Mouse (Mus musculus): ENCODE results near the gene Cct2. TPM values are rescaled to one million over a fixed set of nuclear protein-coding genes. Genes with fewer than 3 reads are reported as not detected.
"Not testable (repeated sequence)": the region's sequence is repeated elsewhere in the genome, so short reads cannot be mapped to it uniquely, and the experiment has no call there.

Cct2 gene
- polyA plus RNA-seq, 1 experiment from 2014 or later: 235 TPM

GRCm38 (mm10) chr10:117049961-117050597 lies 13.5 kb downstream of the Cct2 start:
- no peak overlapping the region for H3K27ac ChIP-seq
- no peak overlapping the region for H3K4me2 ChIP-seq
- no peak for ATAC-seq (ENCODE audit: borderline replicate concordance, extremely low read depth, low FRiP score, low TSS enrichment)
- H3K4me1 ChIP-seq: peaks cover 17% of the 10 kb centered on the region
- H3K9ac ChIP-seq: no peak overlapping the region
- H3K27me3 ChIP-seq: 0 out of 2 replicates have a peak, but pooled peaks cover 10% of the 10 kb centered on the region
- no peak overlapping the region for H3K4me3 ChIP-seq
- H3K9me3 ChIP-seq: no peaks in the 10 kb centered on the region
- H3K36me3 ChIP-seq: peaks cover 60% of the 10 kb centered on the region
- WGBS: 65% methylated on average over 4 of the region's 4 CpGs

DNA sequence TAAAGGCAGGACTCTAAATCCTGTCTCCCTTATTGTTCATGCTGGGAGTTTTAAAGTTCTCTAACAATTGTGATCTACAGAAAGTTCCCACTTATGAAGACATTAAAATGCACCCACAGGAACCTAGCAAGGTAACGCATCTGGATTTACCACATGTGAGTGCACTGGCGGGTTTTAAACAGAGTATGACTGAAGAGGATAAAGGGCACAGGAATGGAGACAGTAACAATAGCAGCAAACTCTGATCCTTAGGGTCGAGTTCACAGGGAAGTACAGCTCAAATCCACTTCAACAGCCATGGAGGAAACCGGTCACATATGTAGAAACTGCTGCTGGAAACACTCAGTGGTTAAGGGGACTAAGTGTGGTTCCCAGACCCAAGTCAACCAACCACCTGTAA lies 14.4 kb downstream of the Cct2 start:
- H3K4me1 ChIP-seq: peaks cover 18% of the 10 kb centered on the region
- H3K9me3 ChIP-seq: no peaks in the 10 kb centered on the region
- no peak overlapping the region for H3K4me2 ChIP-seq
- no peak overlapping the region for H3K9ac ChIP-seq
- H3K27ac ChIP-seq: no peak overlapping the region
- H3K4me3 ChIP-seq: no peak overlapping the region
- 0 out of 2 replicates have a peak, but pooled peaks cover 10% of the 10 kb centered on the region for H3K27me3 ChIP-seq
- 83% methylated on average over 4 of the region's 4 CpGs for WGBS
- no peak for ATAC-seq (ENCODE audit: borderline replicate concordance, extremely low read depth, low FRiP score, low TSS enrichment)
- peaks cover 52% of the 10 kb centered on the region for H3K36me3 ChIP-seq

DNA sequence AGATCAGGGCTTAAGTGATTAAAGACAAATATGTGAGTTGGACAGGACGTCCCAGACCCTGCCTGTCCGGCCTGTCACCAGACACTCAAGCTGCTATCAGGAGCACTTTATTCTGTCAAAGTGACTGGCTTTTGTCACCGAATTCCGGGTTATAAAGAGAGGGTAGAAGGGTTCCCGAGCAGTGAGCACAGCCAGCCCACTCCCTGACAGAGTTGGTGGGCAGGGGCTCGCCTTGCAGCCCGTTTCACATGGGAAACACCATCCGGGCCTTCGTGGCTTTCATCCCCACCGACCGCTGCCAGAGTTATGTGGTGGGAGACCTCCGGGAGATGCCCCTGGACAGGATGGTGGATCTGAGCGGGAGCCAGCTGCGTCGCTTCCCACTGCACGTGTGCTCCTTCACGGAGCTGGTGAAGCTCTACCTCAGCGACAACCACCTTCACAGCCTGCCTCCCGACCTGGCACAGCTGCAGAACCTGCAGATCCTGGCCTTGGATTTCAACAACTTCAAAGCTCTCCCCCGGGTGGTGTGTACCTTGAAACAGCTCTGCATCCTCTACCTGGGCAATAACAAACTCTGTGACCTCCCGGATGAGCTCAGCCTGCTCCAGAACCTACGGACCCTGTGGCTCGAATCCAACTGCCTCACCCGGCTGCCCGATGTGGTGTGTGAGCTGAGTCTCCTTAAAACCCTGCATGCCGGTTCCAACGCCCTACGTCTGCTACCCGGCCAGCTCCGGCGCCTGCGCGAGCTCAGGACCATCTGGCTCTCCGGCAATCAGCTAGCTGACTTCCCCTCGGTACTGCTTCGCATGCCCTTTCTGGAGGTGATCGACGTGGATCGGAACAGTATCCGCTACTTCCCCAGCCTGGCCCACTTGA lies 18.2 kb downstream of the Cct2 start, which contains the start of gene Lrrc10:
Gene Lrrc10, plus strand, starts transcription at position 167 of the 882 bp plus-strand sequence.
- Histone ChIP-seq H3K4me1 (peaks cover 24% of the 10 kb centered on the region), H3K4me3 (peak within 1 kb of the TSS; percentile 16), H3K9ac (peak within 1 kb of the TSS; percentile 4), H3K9me3 (no peaks in the 10 kb centered on the region), H3K36me3 (peaks cover 15% of the 10 kb centered on the region), H3K27ac (no peak within 1 kb of the TSS), H3K4me2 (peak within 1 kb of the TSS; percentile 44), H3K27me3 (0 out of 2 replicates have a peak, but pooled peaks cover 10% of the 10 kb centered on the region)
- peak; percentile 33; the same call in 1 of the 2 replicates for ATAC-seq (ENCODE audit: borderline replicate concordance, extremely low read depth, low FRiP score, low TSS enrichment)
- 24% methylated on average over 40 of the region's 40 CpGs for WGBS

- Histone ChIP-seq H3K4me2 (peak overlapping the region; percentile 39), H3K27me3 (0 out of 2 replicates have a peak, but pooled peaks cover 10% of the 10 kb centered on the region), H3K4me1 (peaks cover 24% of the 10 kb centered on the region), H3K4me3 (0 out of 2 replicates have a peak overlapping the region, but pooled peaks have one; percentile 2)
- H3K27ac ChIP-seq, H3K36me3 ChIP-seq, H3K9me3 ChIP-seq, H3K9ac ChIP-seq: not testable (repeated sequence)
- peak; percentile 56; the same call in 1 of the 2 replicates for ATAC-seq (ENCODE audit: borderline replicate concordance, extremely low read depth, low FRiP score, low TSS enrichment)
- WGBS: 22% methylated on average over 16 of the region's 16 CpGs
Measured at GRCm38 (mm10) chr10:117043497-117044166, 20.0 kb downstream of the Cct2 start.

GRCm38 (mm10) chr10:117042295-117042694 lies 21.3 kb downstream of the Cct2 start:
- Histone ChIP-seq H3K27me3 (0 out of 2 replicates have a peak, but pooled peaks cover 10% of the 10 kb centered on the region), H3K4me1 (peaks cover 24% of the 10 kb centered on the region), H3K9me3 (no peaks in the 10 kb centered on the region), H3K36me3 (no peaks in the 10 kb centered on the region), H3K27ac (no peak overlapping the region), H3K9ac (no peak overlapping the region), H3K4me2 (peak overlapping the region; percentile 11; the same call in 1 of the 2 replicates), H3K4me3 (no peak overlapping the region)
- 42% methylated on average over 14 of the region's 14 CpGs for WGBS
- ATAC-seq (ENCODE audit: borderline replicate concordance, extremely low read depth, low FRiP score, low TSS enrichment): no peak

DNA sequence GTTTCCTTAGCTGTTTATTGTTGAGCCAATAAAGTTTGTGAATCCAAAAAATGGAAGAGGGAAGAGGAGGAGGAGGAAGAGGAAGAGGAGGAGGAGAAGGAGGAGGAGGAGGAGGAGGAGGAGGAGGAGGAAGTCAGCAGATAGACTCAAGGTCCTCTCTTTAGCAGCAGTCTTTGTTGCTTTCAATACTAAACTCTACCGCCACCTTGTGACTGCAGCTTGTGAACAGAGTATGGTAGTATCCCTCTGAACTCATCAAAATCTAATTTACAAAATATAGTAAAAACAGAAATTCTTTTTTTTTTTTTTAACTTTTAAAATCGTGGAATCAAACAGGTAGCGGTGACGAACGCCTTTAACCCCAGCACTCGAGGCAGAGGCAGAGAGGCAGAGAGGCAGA lies 23.3 kb downstream of the Cct2 start:
- Histone ChIP-seq H3K9me3 (no peaks in the 10 kb centered on the region), H3K4me1 (peaks cover 10% of the 10 kb centered on the region), H3K27me3 (0 out of 2 replicates have a peak, but pooled peaks cover 2% of the 10 kb centered on the region), H3K27ac (no peak overlapping the region), H3K9ac (no peak overlapping the region), H3K36me3 (no peaks in the 10 kb centered on the region), H3K4me3 (no peak overlapping the region), H3K4me2 (no peak overlapping the region)
- 58% methylated on average over 6 of the region's 6 CpGs for whole genome bisulfite sequencing
- no peak for ATAC-seq (ENCODE audit: borderline replicate concordance, extremely low read depth, low FRiP score, low TSS enrichment)

DNA sequence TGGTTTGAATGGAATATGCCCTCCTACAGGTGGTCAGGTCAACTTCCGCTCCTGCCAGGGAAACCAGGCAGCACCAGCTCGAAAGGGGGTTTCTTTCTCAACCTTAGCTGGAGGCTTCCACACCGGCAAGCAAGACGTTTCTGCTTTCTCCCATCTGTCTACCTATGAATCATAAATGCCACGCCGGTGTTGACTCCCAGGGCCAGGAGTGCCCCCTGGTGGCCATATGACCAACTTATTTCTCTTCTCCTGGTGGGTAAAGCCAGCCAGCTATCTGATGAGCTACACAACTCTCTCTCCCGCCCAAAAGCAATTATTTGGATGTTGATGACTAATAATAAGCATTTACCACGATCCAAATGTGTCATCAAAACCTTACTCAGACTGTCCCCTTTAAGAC lies 29.8 kb downstream of the Cct2 start:
- Histone ChIP-seq H3K4me3 (no peak overlapping the region), H3K27me3 (no peaks in the 10 kb centered on the region), H3K4me1 (peaks cover 3% of the 10 kb centered on the region; the same call in 1 of the 2 replicates), H3K9ac (no peak overlapping the region), H3K36me3 (no peaks in the 10 kb centered on the region), H3K4me2 (no peak overlapping the region), H3K27ac (no peak overlapping the region), H3K9me3 (no peaks in the 10 kb centered on the region)
- WGBS: 14% methylated on average over 8 of the region's 8 CpGs
- peak; percentile 43; the same call in 1 of the 2 replicates for ATAC-seq (ENCODE audit: borderline replicate concordance, extremely low read depth, low FRiP score, low TSS enrichment)

DNA sequence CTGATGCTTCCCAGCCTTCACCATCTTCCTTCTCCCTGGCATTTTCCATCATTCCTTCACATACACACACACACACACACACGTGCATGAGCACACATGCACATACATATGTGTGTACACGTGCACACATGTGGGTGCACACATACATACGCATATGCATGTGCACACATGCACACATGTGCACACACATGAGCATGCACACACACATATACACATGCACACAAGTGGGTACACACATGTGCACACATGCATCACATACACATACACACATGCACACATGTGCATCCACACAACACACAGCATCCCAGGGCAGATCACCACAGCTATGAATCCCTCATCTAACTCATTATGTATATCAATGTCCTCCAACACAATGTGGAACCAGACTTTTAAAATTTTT lies 32.5 kb downstream of the Cct2 start:
- H3K27ac ChIP-seq: no peak overlapping the region
- H3K9me3 ChIP-seq: no peaks in the 10 kb centered on the region
- no peak overlapping the region for H3K9ac ChIP-seq
- H3K27me3 ChIP-seq: no peaks in the 10 kb centered on the region
- WGBS: 90% methylated on average over 3 of the region's 3 CpGs
- H3K4me1 ChIP-seq: peaks cover 3% of the 10 kb centered on the region; the same call in 1 of the 2 replicates
- no peak overlapping the region for H3K4me3 ChIP-seq
- H3K36me3 ChIP-seq: no peaks in the 10 kb centered on the region
- no peak for ATAC-seq (ENCODE audit: borderline replicate concordance, extremely low read depth, low FRiP score, low TSS enrichment)
- H3K4me2 ChIP-seq: no peak overlapping the region

DNA sequence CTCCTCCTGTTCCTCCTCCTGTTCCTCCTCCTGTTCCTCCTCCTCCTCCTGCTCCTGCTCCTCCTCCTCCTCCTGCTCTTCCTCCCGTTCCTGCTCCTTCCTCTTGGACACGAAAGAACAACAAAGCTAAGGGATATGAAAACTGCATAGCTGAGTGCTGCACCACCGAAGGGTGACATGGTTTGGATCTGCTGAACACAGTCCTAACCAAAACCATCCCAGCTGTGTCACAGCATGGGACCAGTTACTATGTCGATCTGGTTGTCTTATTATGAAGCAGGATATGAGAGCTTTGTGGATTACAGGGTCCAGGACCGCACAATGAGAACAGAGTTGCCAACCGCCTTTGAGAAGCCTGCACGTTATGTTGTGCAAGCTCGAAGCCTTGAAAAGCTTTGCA lies 37.4 kb downstream of the Cct2 start:
- 66% methylated on average over 8 of the region's 8 CpGs for WGBS

DNA sequence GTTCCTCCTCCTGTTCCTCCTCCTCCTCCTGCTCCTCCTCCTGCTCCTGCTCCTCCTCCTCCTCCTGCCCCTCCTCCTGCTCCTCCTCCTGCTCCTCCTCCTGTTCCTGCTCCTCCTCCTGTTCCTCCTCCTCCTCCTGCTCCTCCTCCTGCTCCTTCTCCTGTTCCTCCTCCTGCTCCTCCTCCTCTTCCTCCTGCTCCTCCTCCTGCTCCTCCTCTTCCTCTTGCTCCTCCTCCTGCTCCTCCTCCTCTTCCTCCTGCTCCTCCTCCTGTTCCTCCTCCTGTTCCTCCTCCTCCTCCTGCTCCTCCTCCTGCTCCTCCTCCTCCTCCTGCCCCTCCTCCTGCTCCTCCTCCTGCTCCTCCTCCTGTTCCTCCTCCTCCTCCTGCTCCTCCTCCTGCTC lies 37.8 kb downstream of the Cct2 start:
- ATAC-seq (ENCODE audit: borderline replicate concordance, extremely low read depth, low FRiP score, low TSS enrichment); H3K27me3 ChIP-seq; H3K27ac ChIP-seq: not testable (repeated sequence)

More for the DNA sequence above, 37.4 kb downstream of the Cct2 start:
- ATAC-seq (ENCODE audit: borderline replicate concordance, extremely low read depth, low FRiP score, low TSS enrichment): no peak
- no peaks in the 10 kb centered on the region for H3K9me3 ChIP-seq
- H3K27ac ChIP-seq: no peak overlapping the region
- H3K4me3 ChIP-seq: no peak overlapping the region
- no peak overlapping the region for H3K9ac ChIP-seq
- H3K4me2 ChIP-seq: no peak overlapping the region
- H3K27me3 ChIP-seq: peaks cover 6% of the 10 kb centered on the region
- H3K4me1 ChIP-seq: peaks cover 8% of the 10 kb centered on the region
- no peaks in the 10 kb centered on the region for H3K36me3 ChIP-seq

DNA sequence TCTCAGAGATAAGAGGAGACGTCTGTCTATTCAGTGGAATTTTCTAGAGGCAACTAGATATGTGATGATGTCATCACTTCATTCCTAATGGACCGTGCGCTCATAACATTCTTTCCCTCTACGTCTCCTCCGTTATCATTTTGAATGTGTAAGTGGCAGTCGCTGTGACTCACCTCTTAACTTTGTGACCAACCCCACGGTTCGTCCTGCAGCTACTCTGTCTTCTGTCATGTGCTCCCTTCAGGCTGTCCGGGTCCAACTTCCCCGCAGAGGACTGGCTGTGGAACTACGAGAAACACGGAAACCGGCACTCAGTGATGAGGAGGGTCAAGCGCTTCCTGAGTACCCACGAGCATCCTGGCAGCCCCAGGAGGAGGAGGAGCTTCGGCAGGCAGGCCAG lies 39.9 kb downstream of the Cct2 start:
- H3K4me1 ChIP-seq: peaks cover 8% of the 10 kb centered on the region
- ATAC-seq (ENCODE audit: borderline replicate concordance, extremely low read depth, low FRiP score, low TSS enrichment): no peak
- no peak overlapping the region for H3K27ac ChIP-seq
- H3K27me3 ChIP-seq: peaks cover 6% of the 10 kb centered on the region
- H3K9me3 ChIP-seq: no peaks in the 10 kb centered on the region
- H3K36me3 ChIP-seq: no peaks in the 10 kb centered on the region
- WGBS: 10% methylated on average over 16 of the region's 16 CpGs
- peak overlapping the region; percentile 22 for H3K4me3 ChIP-seq
- no peak overlapping the region for H3K9ac ChIP-seq
- peak overlapping the region; percentile 58 for H3K4me2 ChIP-seq

More for the DNA sequence above, 37.8 kb downstream of the Cct2 start:
- not testable (repeated sequence) for H3K4me3 ChIP-seq, H3K9me3 ChIP-seq, H3K36me3 ChIP-seq, H3K9ac ChIP-seq, H3K4me2 ChIP-seq, H3K4me1 ChIP-seq

Data from lung, embryonic 15.5 days (tissue).